Mouse (Mus musculus) ES-E14 (cell line): Measurements from ENCODE around the gene Cfap46.

Experiments used
- CHD2 ChIP-seq: IDR thresholded peaks from 2 replicates; pipeline ENCODE4 v1.6.1; 2014; ENCODE audit warnings: mild to moderate bottlenecking, low read depth, low read length, inconsistent platforms
- HCFC1 ChIP-seq: IDR thresholded peaks from 2 replicates; pipeline ENCODE4 v1.6.1; 2012; ENCODE audit warnings: low read length, inconsistent platforms, borderline replicate concordance; ENCODE audit not compliant: insufficient read depth
- MAFK ChIP-seq: IDR thresholded peaks from 2 replicates; pipeline ENCODE4 v1.6.1; 2014; ENCODE audit warnings: mild to moderate bottlenecking, low read depth, low read length, inconsistent platforms; ENCODE audit not compliant: insufficient read depth

GRCm38 (mm10) chr7:139615767-139616766 is 67.5 kb downstream of the Cfap46 start:
- TF ChIP-seq MAFK (no peak), HCFC1 (no peak), CHD2 (no peak)
